Mouse (Mus musculus) embryonic facial prominence, embryonic 11.5 days (tissue): ENCODE results near the gene Cars2. TPM values are rescaled to one million over a fixed set of nuclear protein-coding genes. Genes with fewer than 3 reads are reported as not detected.

Experiments used
- ATAC-seq: fragments of 200-750 bp; cut with Nextera tagmentation; replicated peaks from 2 replicates; pipeline ENCODE4 v1.8.0; 2017; ENCODE audit warnings: low read depth; ENCODE audit not compliant: insufficient number of reproducible peaks, low FRiP score, low TSS enrichment
- DNase-seq: peaks from one replicate; pipeline ENCODE4 v3.0.0-alpha.2; 2015; ENCODE audit warnings: low spot score
- H3K27ac ChIP-seq: fragments of 300-500 bp; sonication (generic); replicated peaks from 2 replicates; pipeline ENCODE4 v1.5.1; 2014; ENCODE audit warnings: mild to moderate bottlenecking, low read depth, low read length, control low read depth
- H3K27me3 ChIP-seq: fragments of 300-500 bp; sonication (generic); 2 replicates; pipeline ENCODE4 v1.6.1; 2014; ENCODE audit warnings: mild to moderate bottlenecking, low read length, moderate library complexity, mixed read lengths; ENCODE audit not compliant: control insufficient read depth, insufficient read depth
- H3K36me3 ChIP-seq: fragments of 300-500 bp; sonication (generic); replicated peaks from 2 replicates; pipeline ENCODE4 v1.6.1; 2014; ENCODE audit warnings: low read depth, mild to moderate bottlenecking, low read length, moderate library complexity, mixed read lengths; ENCODE audit not compliant: control insufficient read depth, insufficient read depth
- H3K4me1 ChIP-seq: fragments of 300-500 bp; sonication (generic); 2 replicates; pipeline ENCODE4 v1.6.1; 2014; ENCODE audit warnings: low read length, mixed read lengths; ENCODE audit not compliant: control insufficient read depth, insufficient read depth
- H3K4me2 ChIP-seq: fragments of 300-500 bp; sonication (generic); 2 replicates; pipeline ENCODE4 v1.6.1; 2014; ENCODE audit warnings: low read depth, mild to moderate bottlenecking, control low read depth, low read length, moderate library complexity
- H3K4me3 ChIP-seq: fragments of 300-500 bp; sonication (generic); 2 replicates; pipeline ENCODE4 v1.5.1; 2014; ENCODE audit warnings: low read depth, low read length, control low read depth
- H3K9ac ChIP-seq: fragments of 300-500 bp; sonication (generic); replicated peaks from 2 replicates; pipeline ENCODE4 v1.6.1; 2014; ENCODE audit warnings: mild to moderate bottlenecking, control low read depth, low read length
- H3K9me3 ChIP-seq: fragments of 300-500 bp; sonication (generic); replicated peaks from 2 replicates; pipeline ENCODE4 v1.6.1; 2016; ENCODE audit warnings: mild to moderate bottlenecking, low read length, inconsistent platforms, mixed read lengths; ENCODE audit not compliant: control insufficient read depth
- WGBS: fragments of 180-500 bp; shearing (Covaris S2); extraction: QIAGEN DNeasy Blood & Tissue Kit; methylation state at CpG from one replicate; pipeline ENCODE4 v1.1.7; 2014; 5-methylcytosine and 5-hydroxymethylcytosine counted together
- polyA plus RNA-seq: library from polyadenylated mRNA; unstranded; fragments of >200 nt; fragmentation: Nextera tagmentation; extraction: Ambion mirVana; gene quantifications from 2 replicates; pipeline ENCODE4 v1.2.1, GENCODE M21; 2014

Cars2 gene
- polyA plus RNA-seq, 1 experiment from 2014 or later: 15.7 TPM

GRCm38 (mm10) chr8:11560220-11560619 lies 9.6 kb upstream of the Cars2 start:
- 79% methylated on average over 9 of the region's 9 CpGs for WGBS
- H3K4me2 ChIP-seq: no peak overlapping the region
- no peak for DNase-seq
- no peaks in the 10 kb centered on the region for H3K9me3 ChIP-seq
- no peaks in the 10 kb centered on the region for H3K4me1 ChIP-seq
- H3K27ac ChIP-seq: no peak overlapping the region
- peaks cover 7% of the 10 kb centered on the region for H3K36me3 ChIP-seq
- H3K9ac ChIP-seq: no peak overlapping the region
- no peak overlapping the region for H3K4me3 ChIP-seq
- ATAC-seq: no peak
- H3K27me3 ChIP-seq: no peaks in the 10 kb centered on the region

- H3K4me2 ChIP-seq: no peak overlapping the region
- 73% methylated on average over 3 of the region's 3 CpGs for whole genome bisulfite sequencing
- H3K9me3 ChIP-seq: no peaks in the 10 kb centered on the region
- no peak for DNase-seq
- H3K27ac ChIP-seq: no peak overlapping the region
- H3K9ac ChIP-seq: no peak overlapping the region
- peaks cover 7% of the 10 kb centered on the region for H3K36me3 ChIP-seq
- H3K27me3 ChIP-seq: no peaks in the 10 kb centered on the region
- H3K4me1 ChIP-seq: no peaks in the 10 kb centered on the region
- no peak for ATAC-seq
- H3K4me3 ChIP-seq: no peak overlapping the region
Measured at GRCm38 (mm10) chr8:11559511-11559910, 8.9 kb upstream of the Cars2 start.

GRCm38 (mm10) chr8:11557768-11558629 lies 7.4 kb upstream of the Cars2 start:
- Histone ChIP-seq H3K4me1 (no peaks in the 10 kb centered on the region), H3K27me3 (no peaks in the 10 kb centered on the region), H3K9me3 (no peaks in the 10 kb centered on the region), H3K4me3 (peak overlapping the region; percentile 97), H3K9ac (peak overlapping the region; percentile 96), H3K27ac (peak overlapping the region; percentile 98), H3K36me3 (peaks cover 4% of the 10 kb centered on the region), H3K4me2 (peak overlapping the region; percentile 74)
- peak; percentile 98 for DNase-seq
- peak; percentile 78 for ATAC-seq
- under 1% methylated on average over 67 of the region's 67 CpGs for WGBS

- Histone ChIP-seq H3K9me3 (no peaks in the 10 kb centered on the region), H3K4me2 (peak overlapping the region; percentile 74), H3K4me3 (peak overlapping the region; percentile 97), H3K27me3 (no peaks in the 10 kb centered on the region), H3K9ac (peak overlapping the region; percentile 96), H3K27ac (peak overlapping the region; percentile 98), H3K4me1 (no peaks in the 10 kb centered on the region), H3K36me3 (peaks cover 4% of the 10 kb centered on the region)
- ATAC-seq (no peak), DNase-seq (no peak)
- under 1% methylated on average over 30 of the region's 32 CpGs for WGBS
Measured at GRCm38 (mm10) chr8:11557424-11557767, 6.8 kb upstream of the Cars2 start.

DNA sequence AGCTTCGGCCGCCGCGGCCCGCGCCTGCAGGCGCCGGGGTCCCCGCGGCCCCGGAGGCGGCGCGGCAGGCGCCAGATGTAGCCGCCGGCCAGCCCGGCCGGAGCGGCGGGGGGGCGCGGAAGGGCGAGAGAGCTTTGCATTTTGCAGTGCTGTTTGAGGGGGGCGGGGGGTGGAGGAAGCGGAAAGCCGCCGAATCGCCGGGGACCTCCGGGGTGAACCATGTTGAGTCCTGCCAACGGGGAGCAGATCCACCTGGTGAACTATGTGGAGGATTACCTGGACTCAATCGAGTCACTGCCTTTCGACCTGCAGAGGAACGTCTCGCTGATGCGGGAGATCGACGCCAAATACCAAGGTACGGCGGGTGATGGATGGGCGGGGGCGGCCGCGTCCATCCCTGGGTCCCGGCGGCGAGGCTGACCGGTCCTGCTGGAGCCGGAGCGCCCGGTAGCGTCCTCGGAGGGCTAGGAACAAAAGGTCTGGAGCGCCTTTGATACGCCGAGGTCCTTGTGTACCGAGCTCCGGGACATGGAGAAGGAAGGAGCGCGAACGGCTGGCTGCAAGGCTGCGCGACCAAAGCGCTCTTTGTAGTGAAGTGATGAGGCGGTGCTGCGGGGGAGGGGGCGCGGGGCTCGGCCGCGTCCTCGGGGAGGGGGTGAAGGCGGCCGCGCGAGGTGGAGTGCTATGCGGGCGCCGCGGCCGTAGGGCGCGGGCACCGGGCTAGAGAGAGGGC lies 6.3 kb upstream of the Cars2 start:
- WGBS: under 1% methylated on average over 82 of the region's 85 CpGs
- Histone ChIP-seq H3K4me3 (peak overlapping the region; percentile 97), H3K9ac (peak overlapping the region; percentile 96), H3K4me1 (no peaks in the 10 kb centered on the region), H3K36me3 (peaks cover 2% of the 10 kb centered on the region), H3K9me3 (no peaks in the 10 kb centered on the region), H3K27me3 (no peaks in the 10 kb centered on the region), H3K27ac (peak overlapping the region; percentile 98), H3K4me2 (peak overlapping the region; percentile 74)
- ATAC-seq (no peak), DNase-seq (peak; percentile 52)

- Histone ChIP-seq H3K4me3 (peak overlapping the region; percentile 97), H3K9ac (peak overlapping the region; percentile 96), H3K27ac (peak overlapping the region; percentile 98), H3K36me3 (no peaks in the 10 kb centered on the region), H3K9me3 (no peaks in the 10 kb centered on the region), H3K4me2 (peak overlapping the region; percentile 74), H3K4me1 (peaks cover 2% of the 10 kb centered on the region; the same call in 1 of the 2 replicates), H3K27me3 (no peaks in the 10 kb centered on the region)
- ATAC-seq (peak; percentile 92), DNase-seq (peak; percentile 99)
- WGBS: under 1% methylated on average over 99 of the region's 103 CpGs
Measured at GRCm38 (mm10) chr8:11555720-11556591, 5.4 kb upstream of the Cars2 start.

DNA sequence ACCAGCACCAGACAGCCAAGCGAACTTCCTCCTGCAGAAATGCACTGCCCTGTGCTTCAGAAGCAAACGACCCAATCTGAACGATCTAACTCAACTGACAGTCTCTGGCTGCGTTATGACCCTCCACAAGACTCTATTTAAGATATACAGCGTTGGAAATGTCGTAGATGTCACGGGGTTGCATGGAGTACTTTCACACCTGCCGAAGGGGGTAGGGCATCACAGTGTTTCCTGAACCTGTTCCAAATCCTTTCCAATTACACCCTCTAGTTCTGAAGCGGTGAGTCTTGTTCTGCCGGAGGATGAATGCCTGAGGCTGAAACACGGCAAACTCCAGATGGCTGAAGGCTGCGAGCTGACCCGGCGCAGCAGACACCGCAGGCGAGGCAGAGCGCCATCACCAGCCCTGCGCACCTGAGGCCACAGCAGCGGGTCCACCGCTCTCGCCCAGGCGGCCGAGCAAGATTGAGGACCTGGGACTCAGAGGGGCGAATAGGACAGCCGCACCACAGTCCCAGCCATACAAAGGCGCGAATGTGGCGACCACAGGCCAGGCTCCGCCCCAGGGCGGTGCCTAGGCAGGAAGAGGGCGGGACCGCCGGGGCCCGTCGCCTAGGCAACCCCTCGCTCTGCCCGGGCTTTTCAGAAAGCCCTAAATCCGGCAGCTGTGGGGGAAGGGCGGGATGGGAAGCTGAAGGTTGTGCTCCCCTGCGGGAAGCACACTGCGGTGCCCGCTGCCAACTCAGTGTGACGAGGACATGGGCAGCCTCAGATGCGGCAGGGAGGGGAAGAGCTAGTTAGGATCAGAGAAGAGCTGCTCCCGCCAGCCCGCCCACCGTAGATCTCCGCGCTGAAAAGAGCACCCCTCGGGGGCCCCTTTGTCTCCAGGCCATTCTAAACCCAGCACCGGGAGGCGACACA lies 4.5 kb upstream of the Cars2 start, which contains the start of gene Ing1:
Gene Ing1, plus strand, starts transcription at position 773 of the 921 bp plus-strand sequence.
- WGBS: under 1% methylated on average over 45 of the region's 52 CpGs
- peak; percentile 73 for ATAC-seq
- DNase-seq: peak; percentile 98
- Histone ChIP-seq H3K9ac (peak within 1 kb of the TSS; percentile 96), H3K27me3 (no peaks in the 10 kb centered on the region), H3K9me3 (no peaks in the 10 kb centered on the region), H3K36me3 (no peaks in the 10 kb centered on the region), H3K4me2 (peak within 1 kb of the TSS; percentile 74), H3K27ac (peak within 1 kb of the TSS; percentile 98), H3K4me3 (peak within 1 kb of the TSS; percentile 97), H3K4me1 (peaks cover 4% of the 10 kb centered on the region; the same call in 1 of the 2 replicates)
